Mouse (Mus musculus): ENCODE measurements at regions not wholly inside any gene's neighbourhood (a gene's known extent, or its start where the extent isn't known, plus 50 kb on each side); places are given as distances from the start of the nearest gene placed in this dataset.

DNA sequence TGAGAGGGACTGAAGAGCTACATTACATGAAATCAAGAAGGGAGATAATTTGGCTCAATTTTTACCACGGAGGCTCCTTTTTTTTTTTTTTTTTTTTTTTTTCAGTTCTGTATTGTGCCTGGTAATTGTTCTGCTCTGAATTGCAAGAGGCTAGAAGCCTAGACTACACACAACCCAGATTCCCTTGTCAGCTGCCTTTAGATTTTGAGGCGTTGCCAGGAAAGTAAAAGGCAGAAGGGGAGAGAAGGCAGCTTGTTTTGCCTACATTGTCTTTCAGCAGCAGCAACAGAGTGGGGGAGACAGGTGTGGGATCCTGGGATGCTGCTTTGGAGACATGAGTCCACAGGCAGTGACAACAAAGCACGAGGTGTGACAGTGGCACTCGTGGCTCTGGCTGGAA is 170.7 kb downstream of the Mycn start:
- WGBS: 86% methylated on average over 4 of the region's 4 CpGs
- Histone ChIP-seq H3K27me3 (ENCODE audit: control insufficient read depth, insufficient read depth, low read length) (no peaks in the 10 kb centered on the region), H3K36me3 (ENCODE audit: control insufficient read depth, insufficient read depth, low read length) (no peaks in the 10 kb centered on the region), H3K4me3 (ENCODE audit: insufficient read depth, low read depth, low read length) (no peak overlapping the region), H3K27ac (replicated peaks; ENCODE audit: insufficient read depth, low read depth, low read length) (no peak overlapping the region), H3K4me1 (ENCODE audit: control insufficient read depth, insufficient read depth, low read length) (no peaks in the 10 kb centered on the region; the same call in 1 of the 2 replicates), H3K9ac (ENCODE audit: low read depth, low read length) (no peak overlapping the region), H3K79me2 (ENCODE audit: control insufficient read depth, insufficient read depth, low read length) (no peaks in the 10 kb centered on the region)
- TF ChIP-seq POLR2A (IDR thresholded peaks at IDR 0.05; ENCODE audit: extremely low read depth, insufficient read depth, low read length) (no peak), CTCF (IDR thresholded peaks at IDR 0.05; ENCODE audit: low read depth, low read length) (no peak)
- no peak for DNase-seq (ENCODE audit: extremely low read depth, low read depth, low spot score)

DNA sequence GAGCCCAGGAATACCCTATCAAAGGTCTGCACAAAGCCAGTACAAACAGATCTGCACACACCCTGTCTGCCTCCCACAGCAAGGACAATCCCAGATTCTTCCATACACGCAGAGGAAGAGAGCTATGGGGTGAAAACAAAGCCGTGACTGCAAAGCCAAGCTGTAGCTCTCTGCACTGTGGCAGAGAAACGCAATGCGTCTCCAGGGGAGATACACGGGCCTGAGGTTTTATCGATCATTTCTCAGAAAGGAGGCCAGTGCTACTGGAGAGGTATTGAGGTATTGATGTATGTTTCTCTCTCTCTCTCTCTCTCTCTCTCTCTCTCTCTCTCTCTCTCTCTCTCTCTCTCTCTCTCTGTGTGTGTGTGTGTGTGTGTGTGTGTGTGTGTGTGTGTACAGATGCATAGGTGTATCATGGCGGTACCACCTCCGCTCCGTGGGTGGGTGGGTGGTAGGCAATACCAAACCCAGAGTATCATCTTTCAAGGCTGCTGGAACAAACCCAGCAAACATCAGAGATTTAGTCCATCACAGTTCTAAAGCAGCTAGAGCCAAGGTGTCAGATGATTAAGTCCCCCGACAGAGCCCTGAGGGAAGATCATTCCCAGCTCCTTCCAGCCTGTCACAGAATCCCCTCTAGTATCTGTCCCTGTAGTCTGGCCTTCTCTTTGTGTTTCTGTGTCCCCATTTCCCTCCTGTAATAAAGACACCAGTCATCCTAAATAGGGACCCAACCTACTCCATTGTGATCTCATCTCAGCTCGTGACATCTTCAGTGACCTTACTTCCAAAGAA is 175.0 kb downstream of the Mycn start:
- 67% methylated on average over 11 of the region's 11 CpGs for WGBS
- no peak overlapping the region for H3K27ac ChIP-seq (replicated peaks; ENCODE audit: insufficient read depth, low read depth, low read length)
- no peaks in the 10 kb centered on the region for H3K79me2 ChIP-seq (ENCODE audit: control insufficient read depth, insufficient read depth, low read length)
- TF ChIP-seq POLR2A (IDR thresholded peaks at IDR 0.05; ENCODE audit: extremely low read depth, insufficient read depth, low read length) (no peak), CTCF (IDR thresholded peaks at IDR 0.05; ENCODE audit: low read depth, low read length) (no peak)
- H3K36me3 ChIP-seq (ENCODE audit: control insufficient read depth, insufficient read depth, low read length): no peaks in the 10 kb centered on the region
- no peak for DNase-seq (ENCODE audit: extremely low read depth, low read depth, low spot score)
- no peak overlapping the region for H3K9ac ChIP-seq (ENCODE audit: low read depth, low read length)
- H3K27me3 ChIP-seq (ENCODE audit: control insufficient read depth, insufficient read depth, low read length): no peaks in the 10 kb centered on the region
- H3K4me3 ChIP-seq (ENCODE audit: insufficient read depth, low read depth, low read length): no peak overlapping the region
- no peaks in the 10 kb centered on the region; the same call in 1 of the 2 replicates for H3K4me1 ChIP-seq (ENCODE audit: control insufficient read depth, insufficient read depth, low read length)

DNA sequence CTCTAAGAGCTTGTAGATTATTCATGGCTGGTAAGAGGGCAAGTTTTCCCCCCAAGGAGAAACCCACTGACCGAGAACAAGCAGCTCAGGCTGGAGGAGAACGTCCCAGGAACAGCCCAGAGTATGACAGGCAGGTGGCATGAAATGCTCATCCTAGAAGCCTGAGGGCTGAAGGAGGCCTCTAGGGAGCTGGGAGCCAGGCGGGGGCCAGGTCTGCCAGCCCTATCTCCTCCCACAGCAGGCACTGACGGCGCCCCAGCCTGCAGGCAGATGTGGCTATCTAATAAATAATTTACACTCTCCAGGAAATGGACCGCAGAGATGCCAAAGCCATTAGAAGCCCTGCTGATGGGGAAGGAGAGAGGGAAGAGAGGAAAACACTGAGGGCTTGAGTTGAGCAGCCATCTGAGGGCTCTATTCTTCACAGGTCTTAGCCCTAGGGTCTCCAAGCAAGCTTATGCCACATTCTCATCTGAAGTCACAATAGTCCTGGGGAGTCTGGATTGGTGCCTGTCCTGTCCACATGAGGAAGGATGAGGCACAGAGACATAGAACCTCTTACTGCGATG is 176.1 kb downstream of the Mycn start:
- 85% methylated on average over 7 of the region's 7 CpGs for WGBS
- Histone ChIP-seq H3K36me3 (ENCODE audit: control insufficient read depth, insufficient read depth, low read length) (no peaks in the 10 kb centered on the region), H3K9ac (ENCODE audit: low read depth, low read length) (no peak overlapping the region), H3K79me2 (ENCODE audit: control insufficient read depth, insufficient read depth, low read length) (no peaks in the 10 kb centered on the region), H3K27ac (replicated peaks; ENCODE audit: insufficient read depth, low read depth, low read length) (no peak overlapping the region), H3K4me3 (ENCODE audit: insufficient read depth, low read depth, low read length) (no peak overlapping the region), H3K27me3 (ENCODE audit: control insufficient read depth, insufficient read depth, low read length) (no peaks in the 10 kb centered on the region), H3K4me1 (ENCODE audit: control insufficient read depth, insufficient read depth, low read length) (no peaks in the 10 kb centered on the region; the same call in 1 of the 2 replicates)
- DNase-seq (ENCODE audit: extremely low read depth, low read depth, low spot score): no peak
- TF ChIP-seq POLR2A (IDR thresholded peaks at IDR 0.05; ENCODE audit: extremely low read depth, insufficient read depth, low read length) (no peak), CTCF (IDR thresholded peaks at IDR 0.05; ENCODE audit: low read depth, low read length) (no peak)

DNA sequence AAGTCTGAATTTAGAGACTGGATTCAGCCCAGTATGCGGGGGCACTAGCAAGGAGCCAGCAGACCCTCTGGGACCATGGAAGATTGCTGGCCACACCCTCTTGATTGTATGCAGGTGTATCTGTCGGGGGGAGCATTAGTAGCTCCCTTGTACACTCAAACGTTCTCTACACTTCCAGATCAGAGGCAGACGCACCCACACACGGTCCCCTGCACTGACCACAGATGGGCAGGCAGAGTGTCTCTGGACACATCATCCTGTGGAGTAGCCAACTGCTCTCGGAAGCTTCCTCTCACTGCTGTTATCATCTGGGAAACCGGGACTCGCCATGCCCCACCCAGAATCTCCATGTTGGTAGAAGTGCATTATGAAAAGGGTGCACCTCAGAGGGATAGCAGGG is 176.7 kb downstream of the Mycn start:
- 80% methylated on average over 8 of the region's 8 CpGs for WGBS
- DNase-seq (ENCODE audit: extremely low read depth, low read depth, low spot score): no peak
- Histone ChIP-seq H3K27me3 (ENCODE audit: control insufficient read depth, insufficient read depth, low read length) (no peaks in the 10 kb centered on the region), H3K9ac (ENCODE audit: low read depth, low read length) (no peak overlapping the region), H3K4me1 (ENCODE audit: control insufficient read depth, insufficient read depth, low read length) (no peaks in the 10 kb centered on the region; the same call in 1 of the 2 replicates), H3K27ac (replicated peaks; ENCODE audit: insufficient read depth, low read depth, low read length) (no peak overlapping the region), H3K79me2 (ENCODE audit: control insufficient read depth, insufficient read depth, low read length) (no peaks in the 10 kb centered on the region), H3K4me3 (ENCODE audit: insufficient read depth, low read depth, low read length) (no peak overlapping the region), H3K36me3 (ENCODE audit: control insufficient read depth, insufficient read depth, low read length) (no peaks in the 10 kb centered on the region)
- TF ChIP-seq CTCF (IDR thresholded peaks at IDR 0.05; ENCODE audit: low read depth, low read length) (no peak), POLR2A (IDR thresholded peaks at IDR 0.05; ENCODE audit: extremely low read depth, insufficient read depth, low read length) (no peak)

DNA sequence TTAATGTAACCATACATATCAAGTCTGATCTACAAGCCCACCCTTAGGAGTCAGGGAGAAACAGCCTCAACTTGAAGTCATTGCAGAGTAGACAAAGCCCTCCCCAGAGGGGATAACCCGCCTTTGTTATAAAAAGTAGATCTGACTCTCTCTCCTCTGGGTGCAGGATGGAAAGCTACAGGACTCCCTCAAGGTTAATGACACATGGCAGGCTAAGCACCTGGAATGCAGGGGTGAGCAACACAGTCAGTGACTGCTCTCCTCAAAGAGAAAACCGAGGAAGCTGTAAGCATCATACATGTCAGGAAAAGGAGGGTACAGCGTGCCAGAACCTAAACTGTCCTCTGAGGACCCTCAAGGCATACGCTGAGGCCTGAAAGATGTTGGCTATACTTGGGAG is 177.1 kb downstream of the Mycn start:
- DNase-seq (ENCODE audit: extremely low read depth, low read depth, low spot score): no peak
- no peaks in the 10 kb centered on the region for H3K79me2 ChIP-seq (ENCODE audit: control insufficient read depth, insufficient read depth, low read length)
- no peaks in the 10 kb centered on the region for H3K27me3 ChIP-seq (ENCODE audit: control insufficient read depth, insufficient read depth, low read length)
- H3K4me3 ChIP-seq (ENCODE audit: insufficient read depth, low read depth, low read length): no peak overlapping the region
- TF ChIP-seq POLR2A (IDR thresholded peaks at IDR 0.05; ENCODE audit: extremely low read depth, insufficient read depth, low read length) (no peak), CTCF (IDR thresholded peaks at IDR 0.05; ENCODE audit: low read depth, low read length) (no peak)
- H3K4me1 ChIP-seq (ENCODE audit: control insufficient read depth, insufficient read depth, low read length): no peaks in the 10 kb centered on the region; the same call in 1 of the 2 replicates
- no peak overlapping the region for H3K27ac ChIP-seq (replicated peaks; ENCODE audit: insufficient read depth, low read depth, low read length)
- no peaks in the 10 kb centered on the region for H3K36me3 ChIP-seq (ENCODE audit: control insufficient read depth, insufficient read depth, low read length)
- no peak overlapping the region for H3K9ac ChIP-seq (ENCODE audit: low read depth, low read length)
- 82% methylated on average over 4 of the region's 4 CpGs for WGBS
